Mouse (Mus musculus) CH12.LX (cell line): ENCODE results near the gene Spast. TPM values are rescaled to one million over a fixed set of nuclear protein-coding genes. Genes with fewer than 3 reads are reported as not detected.

Experiments used
- DNase-seq: peaks from one replicate; pipeline ENCODE4 v3.0.0-alpha.2; 2013; ENCODE audit errors: extremely low read depth
- H3K27ac ChIP-seq: 2 replicates; pipeline ENCODE4 v1.5.1; 2012; ENCODE audit warnings: low read depth, mild to moderate bottlenecking, control low read depth, moderate library complexity; ENCODE audit not compliant: insufficient read depth
- H3K27me3 ChIP-seq: replicated peaks from 2 replicates; pipeline ENCODE3; 2012; ENCODE audit warnings: inconsistent platforms
- H3K36me3 ChIP-seq, 2 experiments: replicated peaks in 1 of 2; 2 replicates each; pipeline versions ENCODE3 to v1.6.1; 2012; ENCODE audit warnings: inconsistent platforms in 1 of 2, low read length in 1 of 2, mild to moderate bottlenecking in 1 of 2, mixed read lengths in 1 of 2, moderate library complexity in 1 of 2; ENCODE audit not compliant: control insufficient read depth in 1 of 2, insufficient read depth in 1 of 2
- H3K4me1 ChIP-seq, 2 experiments: 2 replicates each; pipeline ENCODE4 v1.6.1; 2012; ENCODE audit warnings: inconsistent platforms in 1 of 2, moderate library complexity in 1 of 2; ENCODE audit not compliant: insufficient read depth in 2 of 2, control insufficient read depth in 1 of 2
- H3K4me2 ChIP-seq: 2 replicates; pipeline ENCODE4 v1.6.1; 2012; ENCODE audit warnings: low read depth, mild to moderate bottlenecking, control low read depth; ENCODE audit not compliant: poor library complexity, insufficient read depth, severe bottlenecking
- H3K4me3 ChIP-seq, 3 experiments: fragments of 150-350 bp in 1 of 3; sonication (generic) in 1 of 3; replicated peaks in 1 of 3; 2 replicates each; pipeline versions ENCODE3 to v1.5.1; 2011 to 2012; ENCODE audit warnings: low read depth in 2 of 3, low read length in 2 of 3, mild to moderate bottlenecking in 2 of 3, moderate library complexity in 2 of 3, control low read depth in 1 of 3, improper control_type of control experiment in 1 of 3, inconsistent platforms in 1 of 3, mixed read lengths in 1 of 3; ENCODE audit not compliant: poor library complexity in 1 of 3
- H3K79me2 ChIP-seq: replicated peaks from 2 replicates; pipeline ENCODE4 v1.6.1; 2012; ENCODE audit warnings: mild to moderate bottlenecking, moderate library complexity; ENCODE audit not compliant: control insufficient read depth, poor library complexity, insufficient read depth, severe bottlenecking; ENCODE audit errors: extremely low read depth
- H3K9ac ChIP-seq: 2 replicates; pipeline ENCODE4 v1.6.1; 2012; ENCODE audit warnings: low read depth, mild to moderate bottlenecking, control low read depth, moderate library complexity; ENCODE audit not compliant: insufficient read depth
- H3K9me3 ChIP-seq: replicated peaks from 2 replicates; pipeline ENCODE3; 2012; ENCODE audit warnings: low read length, inconsistent platforms, mixed read lengths
- CHD2 ChIP-seq: IDR thresholded peaks from 2 replicates; pipeline ENCODE4 v1.6.1; 2011; ENCODE audit warnings: low read length, improper control_type of control experiment
- E2F4 ChIP-seq: IDR thresholded peaks from 2 replicates; pipeline ENCODE4 v1.6.1; 2011; ENCODE audit warnings: low read depth, low read length, improper control_type of control experiment; ENCODE audit not compliant: insufficient replicate concordance
- EP300 ChIP-seq: IDR thresholded peaks from 2 replicates; pipeline ENCODE4 v1.6.1; 2011; ENCODE audit warnings: low read length, improper control_type of control experiment
- ETS1 ChIP-seq: conservative IDR thresholded peaks from 2 replicates; pipeline ENCODE4 v1.6.1; 2012; ENCODE audit warnings: low read depth, mild to moderate bottlenecking, inconsistent platforms, low read length, improper control_type of control experiment, moderate library complexity
- GABPA ChIP-seq: IDR thresholded peaks from 2 replicates; pipeline ENCODE4 v1.6.1; 2012; ENCODE audit warnings: low read depth, low read length, improper control_type of control experiment, inconsistent platforms; ENCODE audit not compliant: insufficient replicate concordance
- HCFC1 ChIP-seq: IDR thresholded peaks from 2 replicates; pipeline ENCODE4 v1.6.1; 2012; ENCODE audit warnings: low read depth, mild to moderate bottlenecking, inconsistent platforms, low read length, improper control_type of control experiment
- IRF4 ChIP-seq: IDR thresholded peaks from 2 replicates; pipeline ENCODE4 v1.6.1; 2014; ENCODE audit warnings: low read depth, mild to moderate bottlenecking, inconsistent platforms, low read length, improper control_type of control experiment
- KAT2A ChIP-seq: IDR thresholded peaks from 2 replicates; pipeline ENCODE4 v1.6.1; 2012; ENCODE audit warnings: low read length, improper control_type of control experiment, inconsistent platforms; ENCODE audit not compliant: insufficient replicate concordance
- MAFK ChIP-seq: IDR thresholded peaks from 2 replicates; pipeline ENCODE4 v1.6.1; 2011; ENCODE audit warnings: low read length, improper control_type of control experiment; ENCODE audit not compliant: insufficient replicate concordance
- MAZ ChIP-seq: IDR thresholded peaks from 2 replicates; pipeline ENCODE4 v1.6.1; 2012; ENCODE audit warnings: low read depth, mild to moderate bottlenecking, inconsistent platforms, low read length, improper control_type of control experiment, moderate library complexity
- MEF2A ChIP-seq: IDR thresholded peaks from 2 replicates; pipeline ENCODE4 v1.6.1; 2014; ENCODE audit warnings: low read depth, mild to moderate bottlenecking, inconsistent platforms, low read length, improper control_type of control experiment, borderline replicate concordance
- MXI1 ChIP-seq: IDR thresholded peaks from 2 replicates; pipeline ENCODE4 v1.6.1; 2011; ENCODE audit warnings: mild to moderate bottlenecking, low read depth, low read length, improper control_type of control experiment
- MYC ChIP-seq: IDR thresholded peaks from 2 replicates; pipeline ENCODE4 v1.6.1; 2011; ENCODE audit warnings: low read depth, mild to moderate bottlenecking, improper control_type of control experiment, low read length
- NELFE ChIP-seq: IDR thresholded peaks from 2 replicates; pipeline ENCODE4 v1.6.1; 2011; ENCODE audit warnings: low read depth, low read length, improper control_type of control experiment
- PAX5 ChIP-seq: IDR thresholded peaks from 2 replicates; pipeline ENCODE4 v1.6.1; 2012; ENCODE audit warnings: low read length, inconsistent platforms, mixed read lengths
- POLR2A ChIP-seq: IDR thresholded peaks from 2 replicates; pipeline ENCODE4 v1.6.1; 2011; ENCODE audit warnings: low read depth, mild to moderate bottlenecking, improper control_type of control experiment, low read length
- RAD21 ChIP-seq: IDR thresholded peaks from 2 replicates; pipeline ENCODE4 v1.6.1; 2011; ENCODE audit warnings: low read depth, mild to moderate bottlenecking, low read length, improper control_type of control experiment, moderate library complexity
- RCOR1 ChIP-seq: conservative IDR thresholded peaks from 2 replicates; pipeline ENCODE4 v1.6.1; 2012; ENCODE audit warnings: low read depth, mild to moderate bottlenecking, inconsistent platforms, low read length, improper control_type of control experiment
- SIN3A ChIP-seq: IDR thresholded peaks from 2 replicates; pipeline ENCODE4 v1.6.1; 2012; ENCODE audit warnings: low read length, improper control_type of control experiment, inconsistent platforms
- TBP ChIP-seq: conservative IDR thresholded peaks from 2 replicates; pipeline ENCODE4 v1.6.1; 2011; ENCODE audit warnings: low read depth, low read length, improper control_type of control experiment
- UBTF ChIP-seq: IDR thresholded peaks from 2 replicates; pipeline ENCODE4 v1.6.1; 2012; ENCODE audit warnings: low read depth, mild to moderate bottlenecking, inconsistent platforms, low read length, improper control_type of control experiment, moderate library complexity
- USF1 ChIP-seq: IDR thresholded peaks from 2 replicates; pipeline ENCODE4 v1.6.1; 2014; ENCODE audit warnings: low read depth, mild to moderate bottlenecking, inconsistent platforms, low read length, improper control_type of control experiment
- ZC3H11A ChIP-seq: IDR thresholded peaks from 2 replicates; pipeline ENCODE4 v1.6.1; 2012; ENCODE audit warnings: low read depth, mild to moderate bottlenecking, inconsistent platforms, low read length, improper control_type of control experiment
- ZKSCAN1 ChIP-seq: IDR thresholded peaks from 2 replicates; pipeline ENCODE4 v1.6.1; 2012; ENCODE audit warnings: low read depth, inconsistent platforms, low read length, improper control_type of control experiment, borderline replicate concordance
- ZMIZ1 ChIP-seq: IDR thresholded peaks from 2 replicates; pipeline ENCODE4 v1.6.1; 2012; ENCODE audit warnings: low read depth, mild to moderate bottlenecking, inconsistent platforms, low read length, improper control_type of control experiment
- ZNF384 ChIP-seq: IDR thresholded peaks from 2 replicates; pipeline ENCODE4 v1.6.1; 2012; ENCODE audit warnings: low read depth, low read length, improper control_type of control experiment, inconsistent platforms
- dilution Hi-C: fragments of 300-500 bp; cut with MboI; formaldehyde crosslinking; loops from 2 replicates; pipeline ENCODE4 v1.14.3; 2020; ENCODE audit warnings: low sequenced_read_pairs; ENCODE audit not compliant: extremely low pct_unique_long_range_greater_than_20kb, extremely low pct_ligation_motif_present
- in situ Hi-C: fragments of 300-500 bp; cut with MboI; formaldehyde crosslinking; loops from 3 replicates; pipeline ENCODE4 v1.14.3; 2019; ENCODE audit warnings: low sequenced_read_pairs, low pct_ligation_motif_present, low pct_unique_long_range_greater_than_20kb, mixed read lengths
- polyA plus RNA-seq: library from polyadenylated mRNA; unstranded; fragments of >175 nt; gene quantifications from 2 replicates; pipeline ENCODE4 v1.2.1, GENCODE M21; 2012; ENCODE audit warnings: low read depth; ENCODE audit not compliant: insufficient read length
- total RNA-seq, 2 experiments: library from RNA; depleted of rRNA; stranded (reverse); fragments of 300-350 nt in 1 of 2; fragments of >200 nt in 1 of 2; gene quantifications; 2 replicates each; pipeline ENCODE4 v1.2.3; 2012 to 2014

Gene Spast
- total and polyA plus RNA-seq, 3 experiments = 15.0 to 26.8 (median 21.7) TPM

- Histone ChIP-seq H3K9me3 (no peaks in the 10 kb centered on the region), H3K4me2 (no peak overlapping the region), H3K9ac (no peak overlapping the region), H3K4me3 (no peak overlapping the region), H3K27ac (no peak overlapping the region), H3K79me2 (peaks cover 6% of the 10 kb centered on the region; the same call in 1 of the 2 replicates), H3K4me1 (peaks cover 0 to 7% of the 10 kb centered on the region in 2 experiments; a peak in 2 of 4 replicates), H3K36me3 (peaks cover 41 to 71% of the 10 kb centered on the region in 2 experiments), H3K27me3 (no peaks in the 10 kb centered on the region)
- in situ Hi-C loops = no loop called here
- no peak for DNase-seq
- TF ChIP-seq RCOR1 (no peak), MXI1 (no peak), ZC3H11A (no peak), MAFK (no peak), UBTF (no peak), TBP (no peak), USF1 (no peak), HCFC1 (no peak), ZMIZ1 (no peak), RAD21 (no peak), EP300 (no peak), KAT2A (no peak), SIN3A (no peak), NELFE (no peak), ETS1 (no peak), MYC (no peak), CHD2 (no peak), GABPA (no peak)
- dilution Hi-C loops = no loop called here
Observed at GRCm38 (mm10) chr17:74402486-74403222, 63.9 kb downstream of the Spast start.

GRCm38 (mm10) chr17:74406487-74406886 is 67.7 kb downstream of the Spast start:
- Histone ChIP-seq H3K27ac (no peak overlapping the region), H3K79me2 (no peaks in the 10 kb centered on the region), H3K4me1 (peaks cover 0 to 7% of the 10 kb centered on the region in 2 experiments; a peak in 2 of 4 replicates), H3K27me3 (no peaks in the 10 kb centered on the region), H3K9ac (no peak overlapping the region), H3K4me2 (no peak overlapping the region), H3K36me3 (peaks cover 53 to 76% of the 10 kb centered on the region in 2 experiments), H3K9me3 (no peaks in the 10 kb centered on the region), H3K4me3 (no peak overlapping the region)
- peak; percentile 12 for DNase-seq
- in situ Hi-C loops = no loop called here
- no peak for TF ChIP-seq MXI1
- TF ChIP-seq PAX5 = no peak
- TF ChIP-seq ZNF384 = no peak
- no peak for TF ChIP-seq ZKSCAN1
- no peak for TF ChIP-seq MAFK
- no peak for TF ChIP-seq MEF2A
- TF ChIP-seq MAZ = no peak
- no peak for TF ChIP-seq EP300
- TF ChIP-seq ZC3H11A = no peak
- no peak for TF ChIP-seq SIN3A
- TF ChIP-seq POLR2A = no peak
- no peak for TF ChIP-seq E2F4
- TF ChIP-seq USF1 = no peak
- TF ChIP-seq IRF4 = no peak
- TF ChIP-seq MYC = no peak
- dilution Hi-C loops = no loop called here
